Mouse (Mus musculus): Measurements from ENCODE around the gene Spata48. TPM values are rescaled to one million over a fixed set of nuclear protein-coding genes. Genes with fewer than 3 reads are reported as not detected.

Spata48 gene
- 2.4 and 4.2 TPM in 2 replicates for polyA plus RNA-seq (2014; fragmentation: Nextera tagmentation; extraction: Ambion mirVana)

GRCm38 (mm10) chr11:11461635-11462560, at the start of gene Spata48, which contains the start of gene Zpbp:
Gene Spata48 (plus strand): TSS chr11:11462094.
Gene Zpbp (minus strand): TSS chr11:11462408.
- Histone ChIP-seq H3K4me1 (ENCODE audit: control insufficient read depth, insufficient read depth, low read length) (no peaks in the 10 kb centered on the region), H3K27ac (ENCODE audit: low read depth, low read length) (peak within 1 kb of the TSS; percentile 31; the same call in 1 of the 2 replicates)
- 3% methylated on average over 66 of the region's 66 CpGs for WGBS

GRCm38 (mm10) chr11:11414188-11414587, 47.7 kb upstream of the Spata48 start:
- Histone ChIP-seq H3K4me3 (ENCODE audit: low read depth, low read length) (no peak overlapping the region), H3K27ac (ENCODE audit: low read depth, low read length) (no peak overlapping the region), H3K9me3 (ENCODE audit: control insufficient read depth, low read length) (no peaks in the 10 kb centered on the region), H3K27me3 (ENCODE audit: control insufficient read depth, insufficient read depth, low read length) (no peaks in the 10 kb centered on the region), H3K36me3 (ENCODE audit: control insufficient read depth, insufficient read depth, low read length) (no peaks in the 10 kb centered on the region), H3K9ac (ENCODE audit: low read length) (no peak overlapping the region), H3K4me2 (ENCODE audit: low read depth) (no peak overlapping the region), H3K4me1 (ENCODE audit: control insufficient read depth, insufficient read depth, low read length) (no peaks in the 10 kb centered on the region)
- ATAC-seq (ENCODE audit: insufficient read depth, low FRiP score, low TSS enrichment) (no peak), DNase-seq (ENCODE audit: low spot score) (no peak)
- WGBS, result 90% methylated on average over 5 of the region's 5 CpGs

More at GRCm38 (mm10) chr11:11461635-11462560, at the start of gene Spata48, which contains the start of gene Zpbp:
- H3K4me2 ChIP-seq (ENCODE audit: low read depth), result peak within 1 kb of the TSS; percentile 53
- H3K27me3 ChIP-seq (ENCODE audit: control insufficient read depth, insufficient read depth, low read length), result no peaks in the 10 kb centered on the region
- peak within 1 kb of the TSS; percentile 67 for H3K9ac ChIP-seq (ENCODE audit: low read length)
- DNase-seq (ENCODE audit: low spot score) (peak; percentile 94), ATAC-seq (ENCODE audit: insufficient read depth, low FRiP score, low TSS enrichment) (peak; percentile 96)
- no peaks in the 10 kb centered on the region for H3K36me3 ChIP-seq (ENCODE audit: control insufficient read depth, insufficient read depth, low read length)
- H3K4me3 ChIP-seq (ENCODE audit: low read depth, low read length), result peak within 1 kb of the TSS; percentile 50
- H3K9me3 ChIP-seq (ENCODE audit: control insufficient read depth, low read length), result no peaks in the 10 kb centered on the region

GRCm38 (mm10) chr11:11417356-11417755, 44.5 kb upstream of the Spata48 start:
- DNase-seq (ENCODE audit: low spot score) (no peak), ATAC-seq (ENCODE audit: insufficient read depth, low FRiP score, low TSS enrichment) (no peak)
- Histone ChIP-seq H3K4me2 (ENCODE audit: low read depth) (no peak overlapping the region), H3K9ac (ENCODE audit: low read length) (no peak overlapping the region), H3K4me1 (ENCODE audit: control insufficient read depth, insufficient read depth, low read length) (no peaks in the 10 kb centered on the region), H3K4me3 (ENCODE audit: low read depth, low read length) (no peak overlapping the region), H3K27ac (ENCODE audit: low read depth, low read length) (no peak overlapping the region), H3K27me3 (ENCODE audit: control insufficient read depth, insufficient read depth, low read length) (no peaks in the 10 kb centered on the region), H3K36me3 (ENCODE audit: control insufficient read depth, insufficient read depth, low read length) (no peaks in the 10 kb centered on the region), H3K9me3 (ENCODE audit: control insufficient read depth, low read length) (no peaks in the 10 kb centered on the region)
- 90% methylated on average over 2 of the region's 2 CpGs for WGBS

GRCm38 (mm10) chr11:11455037-11455436, 6.9 kb upstream of the Spata48 start:
- H3K27ac ChIP-seq (ENCODE audit: low read depth, low read length), result no peak overlapping the region
- no peaks in the 10 kb centered on the region for H3K27me3 ChIP-seq (ENCODE audit: control insufficient read depth, insufficient read depth, low read length)
- H3K36me3 ChIP-seq (ENCODE audit: control insufficient read depth, insufficient read depth, low read length), result no peaks in the 10 kb centered on the region
- H3K4me2 ChIP-seq (ENCODE audit: low read depth), result no peak overlapping the region
- 26% methylated on average over 2 of the region's 2 CpGs for WGBS
- H3K9ac ChIP-seq (ENCODE audit: low read length), result no peak overlapping the region
- DNase-seq (ENCODE audit: low spot score), result no peak
- no peak overlapping the region for H3K4me3 ChIP-seq (ENCODE audit: low read depth, low read length)
- H3K4me1 ChIP-seq (ENCODE audit: control insufficient read depth, insufficient read depth, low read length), result no peaks in the 10 kb centered on the region
- no peaks in the 10 kb centered on the region for H3K9me3 ChIP-seq (ENCODE audit: control insufficient read depth, low read length)
- ATAC-seq (ENCODE audit: insufficient read depth, low FRiP score, low TSS enrichment), result peak; percentile 35; the same call in 1 of the 2 replicates

- Histone ChIP-seq H3K36me3 (ENCODE audit: control insufficient read depth, insufficient read depth, low read length) (no peaks in the 10 kb centered on the region), H3K4me2 (ENCODE audit: low read depth) (peak overlapping the region; percentile 53), H3K27me3 (ENCODE audit: control insufficient read depth, insufficient read depth, low read length) (no peaks in the 10 kb centered on the region), H3K4me3 (ENCODE audit: low read depth, low read length) (peak overlapping the region; percentile 50), H3K4me1 (ENCODE audit: control insufficient read depth, insufficient read depth, low read length) (no peaks in the 10 kb centered on the region), H3K9ac (ENCODE audit: low read length) (peak overlapping the region; percentile 67; the same call in 1 of the 2 replicates), H3K9me3 (ENCODE audit: control insufficient read depth, low read length) (no peaks in the 10 kb centered on the region), H3K27ac (ENCODE audit: low read depth, low read length) (no peak overlapping the region)
- 91% methylated on average over 5 of the region's 5 CpGs for WGBS
- DNase-seq (ENCODE audit: low spot score) (no peak), ATAC-seq (ENCODE audit: insufficient read depth, low FRiP score, low TSS enrichment) (peak; percentile 5; the same call in 1 of the 2 replicates)
These were observed 632 bp downstream of the Spata48 start for GRCm38 (mm10) chr11:11462561-11462890.

GRCm38 (mm10) chr11:11468924-11469323, 7.0 kb downstream of the Spata48 start:
- ATAC-seq (ENCODE audit: insufficient read depth, low FRiP score, low TSS enrichment), result no peak
- H3K9me3 ChIP-seq (ENCODE audit: control insufficient read depth, low read length), result no peaks in the 10 kb centered on the region
- H3K27ac ChIP-seq (ENCODE audit: low read depth, low read length), result no peak overlapping the region
- H3K27me3 ChIP-seq (ENCODE audit: control insufficient read depth, insufficient read depth, low read length), result no peaks in the 10 kb centered on the region
- H3K4me1 ChIP-seq (ENCODE audit: control insufficient read depth, insufficient read depth, low read length), result no peaks in the 10 kb centered on the region
- no peak overlapping the region for H3K9ac ChIP-seq (ENCODE audit: low read length)
- no peak for DNase-seq (ENCODE audit: low spot score)
- H3K4me3 ChIP-seq (ENCODE audit: low read depth, low read length), result no peak overlapping the region
- no peaks in the 10 kb centered on the region for H3K36me3 ChIP-seq (ENCODE audit: control insufficient read depth, insufficient read depth, low read length)
- no peak overlapping the region for H3K4me2 ChIP-seq (ENCODE audit: low read depth)

- no peaks in the 10 kb centered on the region for H3K27me3 ChIP-seq (ENCODE audit: control insufficient read depth, insufficient read depth, low read length)
- no peaks in the 10 kb centered on the region for H3K4me1 ChIP-seq (ENCODE audit: control insufficient read depth, insufficient read depth, low read length)
- no peak overlapping the region for H3K9ac ChIP-seq (ENCODE audit: low read length)
- no peaks in the 10 kb centered on the region for H3K9me3 ChIP-seq (ENCODE audit: control insufficient read depth, low read length)
- no peak overlapping the region for H3K4me3 ChIP-seq (ENCODE audit: low read depth, low read length)
- ATAC-seq (ENCODE audit: insufficient read depth, low FRiP score, low TSS enrichment) (no peak), DNase-seq (ENCODE audit: low spot score) (no peak)
- no peak overlapping the region for H3K27ac ChIP-seq (ENCODE audit: low read depth, low read length)
- H3K4me2 ChIP-seq (ENCODE audit: low read depth), result no peak overlapping the region
- H3K36me3 ChIP-seq (ENCODE audit: control insufficient read depth, insufficient read depth, low read length), result no peaks in the 10 kb centered on the region
- WGBS, result 53% methylated on average over 8 of the region's 8 CpGs
These were observed 22.5 kb downstream of the Spata48 start for GRCm38 (mm10) chr11:11484378-11484777.

- ATAC-seq (ENCODE audit: insufficient read depth, low FRiP score, low TSS enrichment) (no peak), DNase-seq (ENCODE audit: low spot score) (no peak)
- no peaks in the 10 kb centered on the region for H3K36me3 ChIP-seq (ENCODE audit: control insufficient read depth, insufficient read depth, low read length)
These were observed 30.1 kb downstream of the Spata48 start for GRCm38 (mm10) chr11:11492044-11492443.

GRCm38 (mm10) chr11:11495697-11496096, 33.8 kb downstream of the Spata48 start:
- H3K9me3 ChIP-seq (ENCODE audit: control insufficient read depth, low read length), result no peaks in the 10 kb centered on the region
- H3K9ac ChIP-seq (ENCODE audit: low read length), result no peak overlapping the region
- no peaks in the 10 kb centered on the region for H3K36me3 ChIP-seq (ENCODE audit: control insufficient read depth, insufficient read depth, low read length)
- H3K4me3 ChIP-seq (ENCODE audit: low read depth, low read length), result no peak overlapping the region
- ATAC-seq (ENCODE audit: insufficient read depth, low FRiP score, low TSS enrichment) (no peak), DNase-seq (ENCODE audit: low spot score) (no peak)
- H3K4me1 ChIP-seq (ENCODE audit: control insufficient read depth, insufficient read depth, low read length), result no peaks in the 10 kb centered on the region
- no peak overlapping the region for H3K27ac ChIP-seq (ENCODE audit: low read depth, low read length)
- H3K27me3 ChIP-seq (ENCODE audit: control insufficient read depth, insufficient read depth, low read length), result no peaks in the 10 kb centered on the region
- no peak overlapping the region for H3K4me2 ChIP-seq (ENCODE audit: low read depth)
- 93% methylated on average over 2 of the region's 2 CpGs for WGBS

More at GRCm38 (mm10) chr11:11492044-11492443, 30.1 kb downstream of the Spata48 start:
- no peaks in the 10 kb centered on the region for H3K27me3 ChIP-seq (ENCODE audit: control insufficient read depth, insufficient read depth, low read length)
- H3K4me1 ChIP-seq (ENCODE audit: control insufficient read depth, insufficient read depth, low read length), result no peaks in the 10 kb centered on the region
- no peak overlapping the region for H3K4me2 ChIP-seq (ENCODE audit: low read depth)
- no peak overlapping the region for H3K27ac ChIP-seq (ENCODE audit: low read depth, low read length)
- no peak overlapping the region for H3K9ac ChIP-seq (ENCODE audit: low read length)
- no peak overlapping the region for H3K4me3 ChIP-seq (ENCODE audit: low read depth, low read length)
- 69% methylated on average over 5 of the region's 5 CpGs for WGBS
- no peaks in the 10 kb centered on the region for H3K9me3 ChIP-seq (ENCODE audit: control insufficient read depth, low read length)
